Mouse (Mus musculus): ENCODE measurements around the gene Grxcr1. TPM values are rescaled to one million over a fixed set of nuclear protein-coding genes. Genes with fewer than 3 reads are reported as not detected.

Gene Grxcr1
- polyA plus RNA-seq, 1 experiment from 2014 or later: not detected

- Histone ChIP-seq H3K9me3 (no peaks in the 10 kb centered on the region), H3K4me3 (replicated peaks) (no peak overlapping the region), H3K4me1 (no peaks in the 10 kb centered on the region), H3K27me3 (replicated peaks) (no peaks in the 10 kb centered on the region), H3K36me3 (no peaks in the 10 kb centered on the region), H3K27ac (no peak overlapping the region), H3K9ac (no peak overlapping the region), H3K4me2 (no peak overlapping the region)
- WGBS: 88% methylated on average over 7 of the region's 7 CpGs
- ATAC-seq (ENCODE audit: insufficient read depth, low FRiP score, low read depth): no peak
Measured at GRCm38 (mm10) chr5:68165954-68166353, 134.3 kb downstream of the Grxcr1 start.

Other genes with a start within 250 kb of the Grxcr1 start
- 11.6 and 13.5 TPM in 2 replicates for gene Atp8a1, start 184.4 kb upstream of the Grxcr1 start, polyA plus RNA-seq (2015; fragmentation: Nextera tagmentation; extraction: Ambion mirVana)
- not detected in 2 replicates for gene Gm5108, start 90.2 kb upstream of the Grxcr1 start, polyA plus RNA-seq (2015; fragmentation: Nextera tagmentation; extraction: Ambion mirVana)
- not detected in 2 replicates for gene Gm21905, start 85.4 kb upstream of the Grxcr1 start, polyA plus RNA-seq (2015; fragmentation: Nextera tagmentation; extraction: Ambion mirVana)

All from stomach, embryonic 15.5 days (tissue).